Mouse (Mus musculus) liver, adult (tissue): ENCODE results near the gene Ctsa.

Experiments
- GATA4 ChIP-seq: IDR thresholded peaks from 2 replicates; pipeline ENCODE4 v1.6.1; 2014; ENCODE audit warnings: mild to moderate bottlenecking, low read length; ENCODE audit not compliant: insufficient replicate concordance

The Ctsa gene

DNA sequence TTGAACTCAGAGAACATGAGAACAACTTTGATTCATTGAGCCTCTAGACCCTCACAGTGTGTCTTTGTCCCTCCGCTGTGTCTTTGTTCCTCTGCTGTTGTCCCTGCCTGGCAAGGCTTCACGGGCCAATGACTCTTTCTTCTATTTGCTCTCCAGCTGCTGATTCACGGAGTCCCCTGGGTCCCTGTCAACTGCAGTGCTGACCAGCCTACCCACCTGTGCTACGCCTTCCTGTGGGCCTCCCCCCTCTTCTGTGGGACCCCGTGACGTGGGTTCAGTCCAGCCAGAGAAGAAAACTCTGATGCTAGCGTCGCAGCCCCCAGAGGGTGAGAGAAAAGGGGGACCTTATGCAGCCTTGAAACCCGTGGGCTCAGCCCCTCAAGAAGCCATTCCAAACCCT, 49.9 kb downstream of the Ctsa start:
- TF ChIP-seq GATA4, result no peak

DNA sequence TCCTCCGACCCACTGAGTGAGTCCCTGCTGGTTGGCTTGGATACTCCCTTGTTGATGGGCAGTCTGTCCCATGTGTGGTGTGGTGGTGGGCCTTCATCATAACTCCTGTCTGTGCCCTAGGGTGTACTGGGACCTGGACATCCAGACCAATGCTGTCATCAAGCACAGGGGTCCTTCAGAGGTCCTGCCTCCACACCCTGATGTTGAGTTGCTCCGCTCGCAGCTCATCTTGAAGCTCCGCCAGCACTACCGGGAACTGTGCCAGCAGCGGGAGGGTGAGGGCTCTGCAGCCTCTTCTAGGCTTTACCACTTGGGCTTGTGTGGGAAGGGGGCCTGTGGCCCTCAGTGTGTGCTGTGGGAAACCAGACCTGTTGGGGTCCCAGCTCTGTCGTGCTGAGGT, 53.1 kb downstream of the Ctsa start:
- TF ChIP-seq GATA4, result no peak

DNA sequence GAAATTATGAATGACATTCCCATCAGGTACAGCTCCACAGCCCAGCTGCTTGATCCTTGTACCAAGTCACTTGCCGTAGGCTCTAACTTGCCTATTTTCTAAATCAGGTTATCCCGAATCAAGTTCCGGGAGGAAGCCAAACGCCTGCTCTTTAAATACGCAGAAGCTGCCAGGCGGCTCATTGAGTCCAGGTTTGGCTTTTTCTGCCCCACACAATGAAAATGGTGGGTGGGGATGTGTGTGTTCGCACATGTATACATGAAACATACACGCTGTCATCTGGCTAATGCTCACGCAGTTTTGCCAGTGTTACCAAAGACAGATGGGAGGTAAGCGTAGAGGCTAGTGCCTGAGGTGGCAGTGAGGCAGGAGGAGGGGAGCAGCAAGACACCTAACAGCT, 53.9 kb downstream of the Ctsa start:
- TF ChIP-seq GATA4, result no peak

DNA sequence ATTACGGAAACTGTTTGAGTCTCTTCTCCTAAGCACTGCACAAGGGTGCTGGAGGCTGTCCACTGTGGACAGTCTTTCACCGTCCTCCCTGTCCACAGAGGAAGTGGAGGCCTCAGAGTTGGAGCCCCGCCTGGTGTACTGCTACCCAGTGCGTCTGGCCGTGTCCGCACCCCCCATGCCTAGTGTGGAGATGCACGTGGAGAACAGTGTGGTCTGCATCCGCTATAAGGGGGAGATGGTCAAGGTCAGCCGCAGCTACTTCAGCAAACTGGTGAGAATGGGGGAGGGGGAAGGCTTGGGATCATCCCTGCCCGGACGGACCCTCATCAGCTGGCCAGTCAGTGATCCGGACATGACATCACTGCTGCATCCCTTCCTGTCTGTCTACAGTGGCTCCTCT, 56.3 kb downstream of the Ctsa start:
- no peak for TF ChIP-seq GATA4

- TF ChIP-seq GATA4, result no peak
These were observed 57.3 kb downstream of the Ctsa start for GRCm38 (mm10) chr2:164889960-164890359.
